Mouse (Mus musculus) heart, postnatal 0 days (tissue): ENCODE measurements around the gene Stxbp5.

Experiments
- CTCF ChIP-seq: IDR thresholded peaks from 2 replicates; pipeline ENCODE4 v1.5.1; 2016; ENCODE audit warnings: antibody characterized with exemption, control low read depth, low read depth
- EP300 ChIP-seq: IDR thresholded peaks from 2 replicates; pipeline ENCODE4 v1.6.1; 2016; ENCODE audit warnings: antibody characterized with exemption, low read depth

GRCm38 (mm10) chr10:9754893-9755541 is 145.9 kb downstream of the Stxbp5 start:
- peak; percentile 67 for TF ChIP-seq CTCF
- no peak for TF ChIP-seq EP300
